Mouse (Mus musculus) hindbrain, embryonic 13.5 days (tissue): ENCODE results near the gene Gm10392. TPM values are rescaled to one million over a fixed set of nuclear protein-coding genes. Genes with fewer than 3 reads are reported as not detected.

Experiments
- ATAC-seq: fragments of 200-750 bp; cut with Nextera tagmentation; 2 replicates; pipeline ENCODE4 v1.8.0; 2017; ENCODE audit warnings: moderate TSS enrichment; ENCODE audit not compliant: low FRiP score
- H3K27ac ChIP-seq: fragments of 300-500 bp; sonication (generic); 2 replicates; pipeline ENCODE4 v1.5.1; 2015; ENCODE audit warnings: inconsistent platforms, mild to moderate bottlenecking, moderate library complexity
- H3K27me3 ChIP-seq: fragments of 300-500 bp; sonication (generic); 2 replicates; pipeline ENCODE4 v1.6.1; 2015; ENCODE audit warnings: mild to moderate bottlenecking, inconsistent platforms
- H3K36me3 ChIP-seq: fragments of 300-500 bp; sonication (generic); 2 replicates; pipeline ENCODE4 v1.6.1; 2015; ENCODE audit warnings: mild to moderate bottlenecking, inconsistent platforms
- H3K4me1 ChIP-seq: fragments of 300-500 bp; sonication (generic); replicated peaks from 2 replicates; pipeline ENCODE4 v1.6.1; 2015; ENCODE audit warnings: inconsistent platforms
- H3K4me2 ChIP-seq: fragments of 300-500 bp; sonication (generic); 2 replicates; pipeline ENCODE4 v1.6.1; 2015; ENCODE audit warnings: inconsistent platforms, mild to moderate bottlenecking, moderate library complexity
- H3K4me3 ChIP-seq: fragments of 300-500 bp; sonication (generic); 2 replicates; pipeline ENCODE4 v1.5.1; 2015; ENCODE audit warnings: mild to moderate bottlenecking, inconsistent platforms
- H3K9ac ChIP-seq: fragments of 300-500 bp; sonication (generic); 2 replicates; pipeline ENCODE4 v1.6.1; 2015; ENCODE audit warnings: mild to moderate bottlenecking, inconsistent platforms
- H3K9me3 ChIP-seq: fragments of 300-500 bp; sonication (generic); 2 replicates; pipeline ENCODE4 v1.6.1; 2016; ENCODE audit warnings: inconsistent platforms
- WGBS: fragments of 180-500 bp; shearing (Covaris S2); methylation state at CpG from one replicate; pipeline ENCODE4 v1.1.7; 2015; 5-methylcytosine and 5-hydroxymethylcytosine counted together
- polyA plus RNA-seq: library from polyadenylated mRNA; unstranded; fragments of >200 nt; fragmentation: Nextera tagmentation; extraction: Ambion mirVana; gene quantifications from 2 replicates; pipeline ENCODE4 v1.2.1, GENCODE M21; 2015

Gm10392 gene
- polyA plus RNA-seq, 1 experiment from 2014 or later: not detected

DNA sequence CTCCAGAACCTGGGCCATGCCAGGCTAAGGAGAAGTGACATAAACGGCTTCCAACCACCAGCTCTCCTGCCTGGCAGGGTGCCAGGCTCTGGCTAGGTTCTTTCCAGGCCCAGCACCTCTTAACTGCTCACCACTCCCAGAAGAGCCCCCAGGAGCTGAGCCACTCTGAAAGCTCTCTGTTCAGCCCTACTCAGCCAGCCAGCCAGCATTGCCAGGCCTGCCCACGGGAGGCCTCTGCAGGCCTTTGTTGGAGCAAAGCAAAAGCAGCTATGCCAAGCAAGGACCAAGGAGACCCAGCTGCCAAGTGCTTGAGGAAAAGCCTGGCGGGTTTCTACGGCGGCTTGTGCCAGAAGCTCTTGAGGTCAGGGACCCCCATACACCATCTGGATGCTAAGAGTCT lies 32.2 kb downstream of the Gm10392 start:
- H3K9ac ChIP-seq: peak overlapping the region; percentile 98
- peak overlapping the region; percentile 95 for H3K27ac ChIP-seq
- ATAC-seq: no peak
- no peaks in the 10 kb centered on the region for H3K36me3 ChIP-seq
- H3K4me3 ChIP-seq: peak overlapping the region; percentile 96
- WGBS: 35% methylated on average over 5 of the region's 5 CpGs
- no peaks in the 10 kb centered on the region for H3K9me3 ChIP-seq
- H3K27me3 ChIP-seq: no peaks in the 10 kb centered on the region
- peaks cover 85% of the 10 kb centered on the region for H3K4me1 ChIP-seq
- H3K4me2 ChIP-seq: peak overlapping the region; percentile 74

DNA sequence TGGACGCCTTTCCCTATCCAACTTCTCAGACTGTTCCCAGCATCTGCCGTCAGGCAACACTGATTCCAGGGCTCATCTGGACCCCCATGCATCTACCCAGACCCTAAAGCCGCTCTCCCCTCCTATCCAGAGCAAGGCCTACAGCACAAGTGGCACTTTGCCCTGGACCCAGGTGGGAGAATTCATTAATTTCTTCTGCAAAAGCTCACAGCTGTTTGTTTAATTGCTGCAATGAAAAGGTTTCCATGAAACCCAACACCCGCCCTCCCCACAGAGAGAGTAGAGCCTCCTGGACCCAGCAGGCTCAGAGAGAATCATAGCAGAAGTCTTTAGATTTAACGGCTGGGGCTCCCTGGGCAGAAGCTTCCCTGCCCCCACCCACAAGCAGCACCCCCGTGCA lies 33.8 kb downstream of the Gm10392 start:
- peaks cover 84% of the 10 kb centered on the region for H3K4me1 ChIP-seq
- H3K27ac ChIP-seq: peak overlapping the region; percentile 95; the same call in 1 of the 2 replicates

DNA sequence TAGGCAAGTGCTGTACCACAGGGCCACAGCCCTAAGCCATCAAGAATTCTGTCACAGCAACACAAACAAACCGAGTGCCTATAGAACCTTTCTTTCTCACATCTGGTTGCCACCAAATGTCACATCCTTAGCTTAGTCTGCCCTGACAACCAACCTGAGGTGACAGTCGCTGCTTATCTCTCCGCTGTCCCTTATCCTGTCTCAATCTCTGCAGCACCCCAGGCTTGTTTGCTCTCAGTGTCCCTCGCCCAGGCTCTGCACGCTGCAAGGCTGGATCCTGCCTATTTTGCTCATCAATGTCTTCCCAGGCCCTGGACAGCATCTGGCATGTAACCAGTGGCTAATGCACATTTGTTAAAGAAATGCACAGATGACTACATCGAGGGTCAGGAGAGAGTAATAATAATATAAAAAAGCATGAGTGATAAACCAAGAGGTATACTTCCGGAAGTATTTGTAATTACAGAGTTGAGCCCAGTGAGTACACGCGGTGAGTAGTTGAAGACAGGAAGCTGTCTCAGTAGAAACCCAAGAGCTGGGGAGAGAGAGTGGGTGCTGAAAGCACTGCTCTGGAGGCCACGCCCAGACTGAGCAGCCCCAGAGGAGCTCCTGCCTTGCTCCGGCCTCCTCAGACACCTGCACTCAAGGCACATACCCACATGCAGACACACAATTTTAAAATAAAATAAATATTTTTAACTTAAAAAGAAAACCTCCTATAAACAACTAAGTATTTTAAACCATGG lies 35.3 kb downstream of the Gm10392 start:
- no peaks in the 10 kb centered on the region for H3K27me3 ChIP-seq
- H3K9ac ChIP-seq: no peak overlapping the region
- H3K4me1 ChIP-seq: peaks cover 81% of the 10 kb centered on the region
- ATAC-seq: no peak
- whole genome bisulfite sequencing: 66% methylated on average over 11 of the region's 11 CpGs
- H3K27ac ChIP-seq: no peak overlapping the region
- no peaks in the 10 kb centered on the region for H3K9me3 ChIP-seq
- H3K4me3 ChIP-seq: no peak overlapping the region
- H3K4me2 ChIP-seq: no peak overlapping the region
- no peaks in the 10 kb centered on the region for H3K36me3 ChIP-seq

More for the DNA sequence above, 33.8 kb downstream of the Gm10392 start:
- WGBS: 46% methylated on average over 6 of the region's 6 CpGs
- no peak for ATAC-seq
- no peaks in the 10 kb centered on the region for H3K27me3 ChIP-seq
- H3K4me3 ChIP-seq: peak overlapping the region; percentile 96; the same call in 1 of the 2 replicates
- H3K9me3 ChIP-seq: no peaks in the 10 kb centered on the region
- no peaks in the 10 kb centered on the region for H3K36me3 ChIP-seq
- H3K9ac ChIP-seq: peak overlapping the region; percentile 98
- H3K4me2 ChIP-seq: peak overlapping the region; percentile 74

DNA sequence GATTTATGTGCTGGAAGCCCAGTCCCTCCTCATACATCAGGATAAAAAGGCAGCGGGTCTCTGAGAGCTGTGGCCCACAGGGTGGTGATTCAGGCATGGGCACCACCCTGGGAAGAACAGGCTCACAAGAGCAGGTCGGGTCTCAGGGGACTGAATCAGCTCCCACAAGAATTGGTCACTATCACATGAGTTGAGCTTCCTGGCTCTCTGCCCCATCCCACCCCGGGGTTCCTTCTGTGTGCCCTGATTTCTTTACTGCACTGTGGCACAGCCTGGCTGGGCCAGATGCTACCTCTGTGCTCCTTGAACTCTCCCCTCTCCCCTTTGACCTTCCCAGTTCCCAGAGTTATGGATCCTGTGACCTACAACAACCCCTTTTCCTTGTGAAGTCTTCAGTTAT lies 36.0 kb downstream of the Gm10392 start:
- Histone ChIP-seq H3K27me3 (no peaks in the 10 kb centered on the region), H3K4me2 (no peak overlapping the region), H3K9me3 (no peaks in the 10 kb centered on the region), H3K9ac (no peak overlapping the region), H3K4me1 (peaks cover 74% of the 10 kb centered on the region), H3K4me3 (no peak overlapping the region), H3K36me3 (no peaks in the 10 kb centered on the region), H3K27ac (no peak overlapping the region)
- WGBS: 69% methylated on average over 3 of the region's 3 CpGs
- no peak for ATAC-seq

DNA sequence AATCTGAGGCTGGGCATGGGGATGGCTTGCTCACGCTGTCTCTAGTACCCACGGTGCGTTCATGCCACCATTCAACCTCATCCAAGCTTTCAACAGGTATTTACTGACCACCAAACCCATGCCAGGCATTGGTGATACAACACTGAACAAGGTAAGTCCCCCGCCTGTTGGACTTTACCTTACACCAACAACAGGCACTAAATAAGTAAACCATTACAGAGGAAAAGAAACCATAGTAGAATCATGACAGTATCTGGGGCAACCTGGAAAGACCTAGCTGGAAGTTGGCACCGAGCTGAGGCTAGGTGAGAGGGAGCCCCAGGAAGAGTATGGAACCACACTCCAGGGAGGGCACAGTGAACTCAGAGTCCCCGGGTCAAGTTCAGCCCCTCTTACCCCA lies 42.1 kb downstream of the Gm10392 start:
- H3K9me3 ChIP-seq: no peaks in the 10 kb centered on the region
- WGBS: 94% methylated on average over 6 of the region's 6 CpGs
- no peak overlapping the region for H3K27ac ChIP-seq
- no peaks in the 10 kb centered on the region for H3K27me3 ChIP-seq
- H3K4me3 ChIP-seq: no peak overlapping the region
- H3K9ac ChIP-seq: no peak overlapping the region
- H3K4me2 ChIP-seq: no peak overlapping the region
- peaks cover 18% of the 10 kb centered on the region for H3K4me1 ChIP-seq
- ATAC-seq: no peak
- peaks cover 47% of the 10 kb centered on the region for H3K36me3 ChIP-seq

DNA sequence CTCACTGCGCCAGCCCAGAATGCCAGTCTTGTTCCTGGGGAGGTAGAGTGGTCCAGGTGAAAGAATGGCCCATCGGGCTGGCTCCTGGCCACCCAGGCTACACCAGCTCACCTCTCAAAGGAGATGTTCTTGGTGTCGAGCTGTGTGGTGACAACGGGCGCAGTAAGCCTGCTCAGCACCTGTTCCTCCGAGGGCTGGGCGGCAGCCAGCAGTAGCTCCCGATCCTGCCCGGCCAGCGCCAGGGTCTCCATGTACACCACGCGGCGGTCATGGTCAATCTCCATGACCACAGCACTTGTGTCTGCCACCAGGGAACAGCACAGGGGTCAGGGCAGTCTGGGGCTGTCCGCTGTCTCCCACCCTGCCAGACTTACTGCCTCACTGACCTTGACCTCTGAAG lies 42.8 kb downstream of the Gm10392 start:
- Histone ChIP-seq H3K27me3 (no peaks in the 10 kb centered on the region), H3K4me3 (no peak overlapping the region), H3K4me2 (no peak overlapping the region), H3K9me3 (no peaks in the 10 kb centered on the region), H3K4me1 (peaks cover 12% of the 10 kb centered on the region), H3K27ac (no peak overlapping the region), H3K9ac (no peak overlapping the region), H3K36me3 (peaks cover 54% of the 10 kb centered on the region)
- ATAC-seq: no peak
- WGBS: 94% methylated on average over 14 of the region's 14 CpGs

DNA sequence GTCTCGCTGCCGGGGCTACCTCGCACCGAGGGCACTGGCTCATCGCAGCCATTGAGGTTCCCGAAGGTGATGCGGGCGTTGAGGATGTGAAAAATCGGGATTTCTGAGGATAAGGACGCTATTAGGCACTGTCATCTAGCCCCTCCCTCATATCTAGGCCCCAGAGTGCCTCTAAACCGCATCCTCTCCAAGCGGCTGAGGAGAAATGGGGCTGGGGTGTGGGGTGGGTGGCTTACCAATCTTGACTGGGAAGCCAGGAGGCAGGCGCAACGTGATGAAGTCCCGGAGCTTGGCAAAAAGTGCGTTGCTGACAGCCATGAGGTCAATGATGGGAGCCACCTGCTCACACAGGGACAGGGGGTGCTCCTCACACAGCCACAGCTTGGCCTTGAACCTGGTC lies 46.2 kb downstream of the Gm10392 start:
- Histone ChIP-seq H3K4me1 (peaks cover 4% of the 10 kb centered on the region), H3K9me3 (no peaks in the 10 kb centered on the region), H3K4me3 (no peak overlapping the region), H3K9ac (no peak overlapping the region), H3K4me2 (no peak overlapping the region), H3K36me3 (peaks cover 66% of the 10 kb centered on the region), H3K27ac (no peak overlapping the region), H3K27me3 (peaks cover 19% of the 10 kb centered on the region)
- 92% methylated on average over 16 of the region's 16 CpGs for WGBS
- ATAC-seq: no peak

DNA sequence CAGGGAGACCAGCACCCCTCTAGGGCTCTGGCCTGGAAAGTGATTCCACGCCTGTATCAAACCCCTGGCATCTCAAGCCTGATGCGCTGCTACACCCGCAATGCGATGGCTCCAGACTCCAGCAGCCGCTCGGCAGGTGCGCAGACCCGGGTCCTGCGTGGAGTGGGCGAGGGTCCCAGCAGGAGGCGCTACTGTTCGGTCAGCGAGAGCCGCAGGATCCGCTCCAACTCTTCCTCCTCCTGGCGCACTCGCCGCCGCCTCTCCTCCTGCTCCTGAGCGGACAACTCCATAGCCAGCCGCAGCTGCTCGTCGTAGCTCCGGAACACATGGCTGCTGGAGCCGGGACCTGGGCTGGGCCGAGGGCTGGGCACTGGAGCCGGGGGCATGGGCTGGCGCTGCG lies 47.6 kb downstream of the Gm10392 start:
- H3K4me1 ChIP-seq: peaks cover 10% of the 10 kb centered on the region
- no peak overlapping the region for H3K27ac ChIP-seq
- H3K9me3 ChIP-seq: no peaks in the 10 kb centered on the region
- WGBS: 71% methylated on average over 29 of the region's 29 CpGs
- H3K4me2 ChIP-seq: no peak overlapping the region
- H3K4me3 ChIP-seq: no peak overlapping the region
- peaks cover 33% of the 10 kb centered on the region for H3K27me3 ChIP-seq
- ATAC-seq: no peak
- H3K9ac ChIP-seq: no peak overlapping the region
- peaks cover 55% of the 10 kb centered on the region for H3K36me3 ChIP-seq

DNA sequence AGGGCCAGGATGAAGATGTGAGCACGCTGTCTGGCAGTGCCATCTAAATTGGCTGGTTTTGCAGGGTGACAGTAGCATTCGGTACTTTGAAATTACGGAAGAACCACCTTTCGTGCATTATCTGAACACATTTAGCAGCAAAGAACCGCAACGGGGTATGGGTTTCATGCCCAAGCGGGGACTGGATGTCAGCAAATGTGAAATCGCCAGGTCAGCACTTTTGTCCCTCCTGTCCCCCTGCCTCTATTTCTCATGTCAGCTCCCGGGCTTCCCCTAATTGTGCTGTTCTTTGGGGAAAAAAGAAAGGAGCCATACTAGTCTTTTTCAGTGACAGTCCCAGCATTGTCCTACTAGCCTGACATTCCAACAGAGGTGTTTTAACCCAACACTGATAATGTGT lies 50.6 kb downstream of the Gm10392 start:
- no peak overlapping the region for H3K4me3 ChIP-seq
- H3K27me3 ChIP-seq: peaks cover 62% of the 10 kb centered on the region
- WGBS: 85% methylated on average over 9 of the region's 9 CpGs

DNA sequence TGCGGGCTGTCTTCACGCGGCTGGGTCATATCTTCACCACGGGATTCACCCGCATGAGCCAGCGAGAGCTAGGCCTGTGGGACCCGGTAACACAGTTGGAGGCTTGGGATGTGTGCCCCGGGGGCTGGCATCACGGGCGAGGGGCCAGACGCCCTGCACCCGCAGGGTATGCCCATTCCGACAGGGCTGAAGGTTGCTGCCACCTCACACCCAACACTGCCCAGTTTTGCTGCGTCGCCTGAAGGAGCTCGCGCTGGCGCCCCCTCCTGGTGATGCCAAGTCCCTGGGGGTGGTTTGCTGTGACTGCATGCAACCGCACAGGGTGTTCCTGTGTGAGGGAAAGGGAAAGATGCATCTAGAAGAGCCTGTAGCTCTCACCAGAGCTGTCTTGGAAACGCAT lies 51.2 kb downstream of the Gm10392 start:
- Histone ChIP-seq H3K9me3 (no peaks in the 10 kb centered on the region), H3K4me3 (no peak overlapping the region), H3K4me2 (peak overlapping the region; percentile 23; the same call in 1 of the 2 replicates), H3K4me1 (peaks cover 17% of the 10 kb centered on the region), H3K27me3 (peaks cover 68% of the 10 kb centered on the region), H3K27ac (no peak overlapping the region), H3K36me3 (peaks cover 28% of the 10 kb centered on the region), H3K9ac (no peak overlapping the region)
- ATAC-seq: no peak
- 12% methylated on average over 20 of the region's 20 CpGs for WGBS

More for the DNA sequence above, 50.6 kb downstream of the Gm10392 start:
- Histone ChIP-seq H3K9me3 (no peaks in the 10 kb centered on the region), H3K36me3 (peaks cover 34% of the 10 kb centered on the region), H3K4me2 (no peak overlapping the region), H3K27ac (no peak overlapping the region), H3K4me1 (peaks cover 14% of the 10 kb centered on the region), H3K9ac (no peak overlapping the region)
- no peak for ATAC-seq

DNA sequence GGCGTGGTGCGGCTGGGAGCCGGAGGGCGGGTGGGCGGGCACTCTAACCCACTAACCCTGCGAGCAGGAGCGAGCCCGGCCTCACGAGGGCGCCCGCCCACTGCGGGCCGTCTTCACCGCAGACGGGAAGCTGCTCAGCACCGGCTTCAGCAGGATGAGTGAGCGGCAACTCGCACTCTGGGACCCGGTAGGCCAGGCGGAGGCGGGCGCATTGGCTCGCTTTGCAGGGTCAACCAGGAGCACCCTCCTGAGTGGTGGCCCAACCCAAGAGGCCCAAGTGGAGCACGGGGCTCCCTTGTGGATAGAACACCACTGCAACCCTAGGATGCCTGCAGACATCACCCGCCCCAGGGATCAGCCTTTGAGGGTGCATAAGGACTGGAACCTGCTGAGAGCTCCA lies 51.8 kb downstream of the Gm10392 start:
- Histone ChIP-seq H3K4me2 (no peak overlapping the region), H3K9me3 (no peaks in the 10 kb centered on the region), H3K4me3 (no peak overlapping the region), H3K9ac (no peak overlapping the region), H3K4me1 (peaks cover 23% of the 10 kb centered on the region), H3K27me3 (peaks cover 74% of the 10 kb centered on the region), H3K27ac (no peak overlapping the region), H3K36me3 (peaks cover 22% of the 10 kb centered on the region)
- 0 out of 2 replicates have a peak, but pooled peaks have one; percentile 7 for ATAC-seq
- 6% methylated on average over 25 of the region's 25 CpGs for WGBS
